Mouse (Mus musculus) liver, embryonic 14.5 days (tissue): Measurements from ENCODE around the gene Gm10277.

Experiments used
- CTCF ChIP-seq: IDR thresholded peaks from 2 replicates; pipeline ENCODE4 v1.5.1; 2016; ENCODE audit warnings: antibody characterized with exemption, low read depth, control low read depth
- EP300 ChIP-seq: IDR thresholded peaks from 2 replicates; pipeline ENCODE4 v1.6.1; 2016; ENCODE audit warnings: antibody characterized with exemption, low read depth

- TF ChIP-seq CTCF (no peak), EP300 (no peak)
Observed at GRCm38 (mm10) chr11:77777937-77778336, 9.6 kb downstream of the Gm10277 start.
